Mouse (Mus musculus) neural tube, embryonic 10.5 days (tissue): ENCODE measurements around the gene B4galt1.

ENCODE experiments used
- DNase-seq: peaks from one replicate; pipeline ENCODE4 v3.0.0-alpha.2; 2017; ENCODE audit warnings: low spot score; ENCODE audit errors: extremely low spot score

The B4galt1 gene

DNA sequence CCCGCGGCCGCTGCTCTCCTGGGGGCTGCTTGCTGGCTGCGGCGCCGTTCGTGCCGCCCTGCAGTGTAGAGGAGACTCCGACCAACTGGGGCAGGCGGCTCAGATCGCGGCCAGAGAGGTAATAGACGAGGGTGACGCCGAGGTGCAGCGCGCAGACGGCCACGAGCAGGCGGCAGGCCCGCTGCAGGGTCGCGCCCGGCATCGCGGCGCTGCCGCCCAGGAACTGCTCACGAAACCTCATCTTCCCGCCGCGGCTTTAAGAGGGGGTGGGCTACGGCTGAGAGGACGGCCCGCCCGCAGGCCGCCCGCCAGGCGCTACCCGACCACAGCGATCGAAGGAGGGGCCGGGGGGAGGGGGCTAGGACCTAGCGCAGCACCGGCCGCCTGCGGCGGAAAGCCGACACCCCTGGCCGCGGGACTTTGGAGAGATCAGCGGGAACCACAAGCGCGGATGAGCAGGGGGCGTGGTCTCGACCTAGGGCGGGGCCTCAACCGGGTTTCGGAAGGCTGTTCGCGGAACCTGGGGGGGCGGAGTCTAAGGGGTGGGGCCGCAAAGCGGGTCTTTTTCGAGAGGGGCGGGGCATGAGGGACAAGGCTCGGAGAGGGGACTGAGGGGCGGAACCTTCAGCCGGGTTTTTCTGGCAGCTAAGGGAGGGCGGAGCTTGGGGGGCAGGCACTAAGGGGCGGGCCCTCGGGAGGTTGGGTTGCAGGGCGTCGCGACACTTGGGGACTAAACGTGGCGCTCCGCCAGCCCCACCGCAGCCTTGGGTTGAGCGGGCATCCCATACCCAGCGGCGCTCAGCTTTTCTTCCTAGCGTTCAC is at the start of gene B4galt1:
TSS of gene B4galt1 (minus strand) at position 441 of the 822 bp plus-strand sequence.
- peak; percentile 99 for DNase-seq

DNA sequence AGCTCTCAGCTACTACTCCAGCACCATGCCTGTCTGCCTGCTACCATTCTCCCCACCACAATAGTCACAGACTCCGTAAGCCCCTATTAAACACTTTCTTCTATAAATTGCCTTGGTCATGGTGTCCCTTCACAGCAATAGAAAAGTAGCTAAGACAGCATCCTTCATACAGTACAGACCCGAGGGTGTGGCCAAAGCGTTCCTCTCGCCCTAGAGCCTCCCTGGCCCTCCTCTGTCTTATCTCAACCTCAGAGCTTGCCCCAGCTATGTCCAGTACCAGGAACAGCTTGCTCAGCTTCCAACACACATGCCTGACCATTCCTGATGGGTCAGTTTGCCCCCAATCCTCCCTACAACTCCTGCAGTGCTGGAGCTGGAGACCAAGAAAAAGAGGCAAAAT is 46.8 kb upstream of the B4galt1 start:
- DNase-seq, result no peak

- no peak for DNase-seq
Measured at GRCm38 (mm10) chr4:40900071-40900470, 46.3 kb upstream of the B4galt1 start.

GRCm38 (mm10) chr4:40899264-40899663 is 45.5 kb upstream of the B4galt1 start:
- DNase-seq, result no peak

GRCm38 (mm10) chr4:40898476-40899044 is 44.8 kb upstream of the B4galt1 start:
- no peak for DNase-seq

DNA sequence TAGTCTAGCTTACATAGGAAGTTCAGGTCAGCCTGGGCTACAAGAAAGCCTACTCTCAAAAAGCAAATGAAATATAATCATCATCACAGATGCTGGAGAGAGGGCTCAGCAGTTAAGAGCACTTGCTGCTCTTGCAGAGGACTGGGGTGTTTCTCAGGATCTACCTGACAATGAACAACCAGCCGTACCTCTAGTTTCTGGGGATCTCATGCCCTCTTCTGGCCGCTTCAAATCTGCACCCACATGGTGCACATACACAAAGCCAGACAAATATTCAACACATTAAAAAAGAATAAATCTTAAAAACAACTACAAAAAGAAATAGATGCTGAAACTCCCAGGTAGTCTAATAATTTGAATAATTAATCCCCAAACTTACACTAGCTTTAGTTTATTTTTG is 41.8 kb upstream of the B4galt1 start:
- DNase-seq, result no peak

DNA sequence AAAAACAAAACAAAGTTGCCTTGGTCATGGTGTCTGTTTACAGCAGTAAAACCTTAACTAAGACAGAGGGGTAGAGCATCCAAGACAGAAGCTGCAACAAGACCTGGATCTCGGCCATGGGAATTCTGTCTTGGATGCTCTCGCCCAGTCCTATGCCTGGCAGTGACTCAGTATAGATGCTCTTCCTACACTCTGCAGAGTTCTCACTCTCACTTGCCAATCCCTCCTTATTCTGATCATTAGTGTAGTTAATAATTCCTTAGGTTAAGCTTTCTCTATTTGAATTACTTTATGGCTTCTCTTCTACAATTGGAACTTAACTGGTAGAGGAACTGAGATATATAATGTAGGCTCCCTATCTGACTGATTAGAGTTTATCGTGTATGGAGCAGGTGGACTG is 41.3 kb upstream of the B4galt1 start:
- DNase-seq, result no peak

GRCm38 (mm10) chr4:40891206-40891605 is 37.4 kb upstream of the B4galt1 start:
- no peak for DNase-seq

DNA sequence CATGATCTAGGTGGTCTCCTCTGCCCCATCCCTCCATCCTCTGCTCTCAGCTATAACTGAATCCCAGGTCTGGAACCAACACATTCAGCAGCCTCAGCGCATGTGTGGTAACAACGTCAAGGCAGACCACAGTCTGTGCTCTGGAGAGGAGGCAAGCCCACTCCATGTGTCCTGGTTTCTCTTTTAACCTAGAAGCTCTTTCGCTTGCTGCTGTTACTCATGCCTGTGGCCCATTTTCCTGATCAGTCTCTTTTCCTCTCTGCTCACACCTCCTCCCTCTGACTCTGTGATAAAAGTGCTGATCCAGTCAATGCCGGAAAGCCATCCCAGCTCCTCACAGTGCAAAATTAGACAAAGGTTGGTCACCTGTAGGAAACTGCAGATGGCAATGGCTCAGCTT is 36.2 kb upstream of the B4galt1 start:
- DNase-seq, result no peak

GRCm38 (mm10) chr4:40889252-40889651 is 35.4 kb upstream of the B4galt1 start:
- DNase-seq, result no peak

DNA sequence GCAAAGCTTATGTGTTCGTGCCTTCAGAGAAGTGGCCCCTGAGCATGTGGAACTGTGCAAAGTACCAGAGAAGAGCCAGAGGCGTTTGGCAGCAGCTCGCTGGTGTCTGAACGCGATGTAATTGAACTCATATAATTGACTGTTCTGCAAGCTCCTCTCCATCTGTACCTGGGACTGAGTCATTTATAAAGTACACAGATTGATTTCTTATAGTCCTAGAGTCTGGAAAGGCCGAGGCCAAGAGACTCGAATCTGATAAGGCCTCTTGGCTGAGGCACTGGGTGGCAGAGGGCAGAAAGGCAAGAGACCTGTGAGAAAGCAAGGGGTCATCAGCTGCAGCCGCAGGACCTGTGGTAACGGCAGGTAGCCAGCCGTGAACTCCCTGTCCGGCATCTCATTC is 35.0 kb upstream of the B4galt1 start:
- DNase-seq, result no peak

DNA sequence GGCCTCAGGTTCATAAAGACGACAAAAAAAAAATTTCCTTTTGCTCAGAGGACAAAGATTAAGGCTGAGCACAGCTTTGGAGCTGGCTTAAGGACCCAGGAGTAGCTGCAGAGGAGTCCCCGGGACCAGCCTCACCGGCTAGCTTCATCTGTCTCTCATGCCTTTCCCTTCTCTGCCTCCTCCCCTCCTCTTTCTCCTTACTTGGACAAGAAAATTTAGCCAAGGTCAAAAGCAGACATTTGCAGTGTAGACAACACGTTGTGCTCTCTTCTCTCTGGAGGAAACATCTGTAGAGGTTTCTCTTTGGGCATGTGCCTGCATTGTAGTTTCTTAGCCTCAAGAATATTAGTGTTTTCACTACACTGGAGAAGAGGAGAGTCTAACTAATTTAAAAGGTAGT is 32.1 kb upstream of the B4galt1 start:
- DNase-seq, result no peak

DNA sequence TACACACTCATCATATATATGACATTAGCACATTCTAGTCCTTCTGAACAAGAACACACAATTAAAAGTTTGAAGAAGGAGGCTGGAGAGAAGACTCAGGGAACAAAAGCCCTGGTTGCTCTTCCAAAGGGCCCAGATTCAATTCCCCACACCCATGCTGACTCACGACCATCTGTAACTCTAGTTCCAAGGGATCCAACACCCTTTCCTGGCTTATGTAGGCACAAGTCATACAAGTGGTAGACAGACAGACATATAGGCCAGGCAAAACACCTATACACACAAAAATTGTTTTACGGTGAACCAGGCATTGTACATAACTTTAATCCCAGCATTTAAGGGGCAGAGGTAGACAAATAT is 31.3 kb upstream of the B4galt1 start:
- DNase-seq, result no peak

GRCm38 (mm10) chr4:40884282-40885165 is 30.7 kb upstream of the B4galt1 start:
- no peak for DNase-seq

GRCm38 (mm10) chr4:40883200-40883599 is 29.4 kb upstream of the B4galt1 start:
- DNase-seq, result no peak

DNA sequence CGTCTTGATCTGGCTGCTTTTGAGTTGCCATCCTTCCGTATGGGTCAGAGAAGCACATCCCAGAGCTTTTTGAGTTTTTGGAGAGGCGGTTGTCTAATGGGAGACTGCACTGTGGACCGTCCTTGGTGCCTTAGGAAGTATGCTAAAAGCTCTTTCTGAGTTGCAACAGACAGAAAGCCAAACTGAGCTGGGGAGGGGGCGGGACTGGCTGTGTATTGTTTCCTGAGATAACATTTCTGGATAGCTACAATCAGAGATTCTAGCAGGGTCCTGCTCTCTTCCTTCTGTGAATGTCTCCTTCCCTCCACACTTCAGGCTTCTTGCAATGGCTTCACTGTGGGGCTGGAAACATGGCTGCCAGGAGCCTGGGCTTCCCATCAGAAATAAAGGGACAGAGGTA is 23.7 kb upstream of the B4galt1 start:
- DNase-seq, result no peak

DNA sequence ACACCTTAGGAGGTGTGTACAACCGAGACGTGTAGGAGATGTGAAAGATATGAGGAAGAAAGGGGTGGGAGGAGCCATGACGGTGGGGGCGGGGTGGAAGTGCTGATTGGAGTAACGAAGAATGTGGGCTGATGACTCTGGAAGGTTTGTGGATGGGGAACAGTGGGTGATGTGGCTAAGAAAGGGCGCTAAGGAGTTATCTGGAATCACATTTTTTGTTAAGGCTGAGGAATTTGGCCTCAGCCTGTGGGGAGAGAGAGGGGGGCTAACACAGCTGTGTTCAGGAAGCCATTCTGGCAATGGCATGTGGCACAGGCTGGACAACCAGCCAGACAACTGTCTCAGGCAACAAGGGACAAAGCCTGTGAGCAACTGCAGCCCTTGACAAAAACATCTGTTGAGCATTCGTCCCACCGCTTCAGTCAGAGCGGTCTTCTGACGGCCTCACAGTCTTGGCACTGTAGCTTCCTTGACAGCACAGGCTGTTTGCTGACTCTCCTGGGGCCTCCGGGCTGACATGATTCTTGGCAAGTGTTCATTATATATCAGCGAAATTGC is 23.1 kb upstream of the B4galt1 start:
- peak; percentile 35 for DNase-seq

DNA sequence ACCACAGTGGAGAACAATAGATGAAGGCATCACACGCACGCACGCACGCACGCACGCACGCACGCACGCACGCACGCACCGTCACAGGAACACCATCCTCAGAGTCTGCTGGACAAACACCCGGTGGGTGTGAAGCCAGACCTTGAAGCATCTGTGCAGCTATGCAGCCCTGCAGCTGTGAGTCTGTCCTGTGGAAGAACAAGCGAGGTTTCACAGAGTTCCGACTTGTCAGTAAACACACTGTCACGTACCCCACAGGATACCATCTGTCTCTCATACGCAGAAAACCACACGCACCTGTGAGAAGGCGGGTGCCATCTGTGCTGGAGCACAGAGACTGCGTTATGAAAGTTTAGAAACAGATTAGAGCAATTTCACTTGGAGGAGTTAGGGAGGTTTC is 22.0 kb upstream of the B4galt1 start:
- DNase-seq, result no peak

DNA sequence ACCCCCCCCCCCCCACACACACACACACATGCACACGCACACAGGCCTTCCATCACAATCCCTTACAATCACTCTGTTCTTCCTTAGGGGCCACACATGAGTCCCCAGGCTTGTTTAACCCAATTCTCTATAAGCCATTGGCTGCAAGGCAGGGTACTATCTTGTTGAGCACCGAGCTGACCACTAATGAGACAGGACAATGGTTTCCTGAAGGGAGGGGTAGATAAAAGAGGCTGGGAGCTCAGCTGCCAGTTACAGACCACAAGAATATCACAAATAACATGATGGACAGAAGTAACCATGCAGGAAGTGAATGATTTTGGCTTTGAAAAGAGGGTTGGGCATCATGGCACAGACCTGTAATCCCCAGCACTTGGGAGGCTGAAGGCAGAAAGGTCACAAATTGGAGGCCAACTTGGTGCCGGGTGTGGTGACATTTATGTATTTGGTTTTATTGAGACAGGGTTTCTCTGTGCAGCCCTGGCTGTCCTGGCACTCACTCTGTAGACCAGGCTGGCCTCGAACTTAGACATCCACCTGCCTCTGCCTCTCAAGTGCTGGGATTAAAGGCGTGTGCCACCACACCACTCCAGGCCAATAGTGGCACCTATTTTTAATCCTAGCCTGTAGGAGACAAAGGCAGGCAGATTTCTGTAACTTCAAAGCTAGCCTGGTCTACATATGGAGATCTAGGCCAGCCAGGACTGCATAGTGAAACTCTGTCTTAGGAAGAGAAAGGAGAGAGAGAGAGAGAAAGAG is 21.2 kb upstream of the B4galt1 start:
- no peak for DNase-seq

- no peak for DNase-seq
Measured at GRCm38 (mm10) chr4:40874151-40874600, 20.4 kb upstream of the B4galt1 start.

- no peak for DNase-seq
Measured at GRCm38 (mm10) chr4:40873320-40873719, 19.5 kb upstream of the B4galt1 start.
